Mouse (Mus musculus): ENCODE results near the gene Osbpl6. TPM values are rescaled to one million over a fixed set of nuclear protein-coding genes. Genes with fewer than 3 reads are reported as not detected.
"Not testable (repeated sequence)": the region's sequence is repeated elsewhere in the genome, so short reads cannot be mapped to it uniquely, and the experiment has no call there.

The Osbpl6 gene
- total RNA-seq, 2 experiments from 2014 or later, result 39.9 to 53.7 TPM

GRCm38 (mm10) chr2:76560146-76560545 lies 153.8 kb downstream of the Osbpl6 start:
- no peak for DNase-seq (ENCODE audit: low spot score)

DNA sequence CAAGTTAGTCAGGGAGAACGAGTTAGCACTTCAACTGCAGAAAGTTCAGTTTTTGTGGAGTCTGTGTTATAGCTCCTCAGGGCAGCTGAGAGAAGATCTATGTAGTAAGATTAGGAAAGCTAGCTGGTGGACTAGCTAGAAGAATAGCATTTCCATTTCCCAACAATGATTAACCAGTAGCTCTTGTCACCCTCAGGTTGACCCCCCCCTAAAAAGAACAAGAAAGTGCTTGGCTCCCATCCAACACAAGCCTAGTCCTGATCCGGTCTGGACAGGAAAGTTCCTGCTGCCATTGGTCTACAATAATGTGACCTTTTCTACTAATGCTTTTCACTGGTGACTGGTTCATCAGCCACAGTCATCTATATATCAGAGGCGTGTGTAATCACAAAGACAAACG lies 157.6 kb downstream of the Osbpl6 start:
- no peak for DNase-seq (ENCODE audit: low spot score)

DNA sequence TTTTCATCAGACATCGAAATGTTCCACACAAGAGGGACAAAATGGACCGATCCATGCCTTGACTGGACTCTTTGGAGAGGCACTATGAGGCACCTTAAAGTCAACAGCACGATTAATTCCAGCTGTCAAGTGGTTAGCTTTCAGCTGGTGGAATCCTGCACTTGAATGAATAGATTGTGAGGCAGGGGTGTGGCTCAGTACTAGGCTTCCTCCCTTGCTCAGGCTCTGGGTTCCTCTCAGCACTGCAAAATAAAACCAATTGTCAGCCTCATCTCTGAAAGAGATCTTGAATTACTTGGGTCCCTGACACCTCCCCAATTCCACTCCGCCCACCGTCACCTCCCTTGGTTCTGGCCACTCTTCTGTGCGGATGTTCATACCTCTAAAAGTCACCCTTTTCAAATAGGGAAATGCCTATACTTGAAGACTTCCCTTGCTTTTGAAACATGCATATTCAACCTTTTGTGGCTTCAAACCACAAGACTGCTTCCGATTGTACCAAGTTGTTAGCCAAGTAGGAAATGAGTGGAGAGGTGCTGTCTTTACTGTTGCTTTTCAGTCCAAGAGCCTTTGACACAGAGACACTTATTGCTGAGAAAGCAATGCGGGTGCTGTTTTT lies 160.7 kb downstream of the Osbpl6 start:
- no peak for DNase-seq (ENCODE audit: low spot score)

GRCm38 (mm10) chr2:76571543-76571942 lies 165.2 kb downstream of the Osbpl6 start:
- no peak for DNase-seq (ENCODE audit: low spot score)

GRCm38 (mm10) chr2:76578911-76579310 lies 172.6 kb downstream of the Osbpl6 start:
- no peak for DNase-seq (ENCODE audit: low spot score)

- DNase-seq (ENCODE audit: low spot score), result no peak
Observed at GRCm38 (mm10) chr2:76585090-76585489, 178.8 kb downstream of the Osbpl6 start.

DNA sequence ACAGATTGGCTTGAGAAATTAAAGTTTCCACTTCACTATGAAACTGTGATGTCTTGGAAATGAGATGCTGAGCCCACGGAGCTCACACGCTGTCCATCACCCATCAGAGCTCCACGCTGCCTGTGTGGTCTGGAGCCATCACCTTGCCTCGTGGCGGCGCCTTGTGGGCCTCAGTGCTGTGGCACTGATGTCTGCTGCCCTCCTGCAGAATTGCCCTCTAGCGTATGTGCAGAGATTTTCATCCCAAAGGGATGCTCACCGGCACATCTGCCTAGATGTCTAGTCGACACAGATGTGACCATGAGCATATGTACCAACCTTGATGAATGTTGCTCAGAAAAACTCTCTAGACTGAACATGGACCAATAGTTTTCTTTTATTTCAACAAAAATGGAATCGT lies 180.6 kb downstream of the Osbpl6 start:
- DNase-seq (ENCODE audit: low spot score), result no peak

DNA sequence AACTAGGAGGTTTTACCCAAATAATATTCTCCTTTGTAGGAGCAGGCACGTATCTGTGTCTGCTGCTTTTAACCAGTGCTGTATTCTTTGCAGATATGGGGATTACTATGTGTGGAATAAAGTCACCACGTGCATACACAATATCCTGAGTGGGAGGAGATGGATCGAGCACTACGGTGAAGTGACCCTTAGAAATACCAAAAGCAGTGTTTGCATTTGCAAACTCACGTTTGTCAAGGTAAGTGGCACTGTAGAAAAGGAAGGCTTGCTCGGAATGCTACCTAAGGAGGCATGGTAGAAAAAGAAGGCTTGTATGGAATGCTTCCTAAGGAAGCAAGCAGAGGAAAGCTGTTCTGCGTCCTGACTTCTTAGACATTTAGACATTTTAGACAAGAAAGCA lies 183.9 kb downstream of the Osbpl6 start:
- no peak for DNase-seq (ENCODE audit: low spot score)

DNA sequence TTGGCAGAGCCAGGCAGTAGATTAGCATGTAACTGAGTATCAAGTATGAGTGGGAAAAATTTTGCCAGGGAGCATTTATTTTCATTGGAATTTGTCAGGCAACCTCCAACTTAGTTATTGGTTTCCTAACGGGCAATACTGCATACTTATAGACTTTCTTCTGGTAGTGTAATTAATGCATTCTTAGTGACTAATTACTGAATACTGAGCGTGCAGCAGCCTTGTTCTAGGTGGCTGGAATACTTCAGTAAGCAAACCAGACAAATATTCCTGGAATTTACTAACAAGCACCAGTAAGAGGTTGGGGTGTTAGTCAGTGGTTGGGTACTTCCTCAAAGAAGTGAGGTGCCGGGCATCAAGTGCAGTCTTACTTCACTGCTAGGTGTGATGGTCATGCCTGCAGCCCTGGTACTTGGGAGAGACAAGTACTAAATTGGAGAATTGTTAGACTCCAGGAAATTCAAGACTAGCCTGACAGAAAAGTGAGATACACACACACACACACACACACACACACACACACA lies 186.2 kb downstream of the Osbpl6 start:
- DNase-seq (ENCODE audit: low spot score), result no peak

DNA sequence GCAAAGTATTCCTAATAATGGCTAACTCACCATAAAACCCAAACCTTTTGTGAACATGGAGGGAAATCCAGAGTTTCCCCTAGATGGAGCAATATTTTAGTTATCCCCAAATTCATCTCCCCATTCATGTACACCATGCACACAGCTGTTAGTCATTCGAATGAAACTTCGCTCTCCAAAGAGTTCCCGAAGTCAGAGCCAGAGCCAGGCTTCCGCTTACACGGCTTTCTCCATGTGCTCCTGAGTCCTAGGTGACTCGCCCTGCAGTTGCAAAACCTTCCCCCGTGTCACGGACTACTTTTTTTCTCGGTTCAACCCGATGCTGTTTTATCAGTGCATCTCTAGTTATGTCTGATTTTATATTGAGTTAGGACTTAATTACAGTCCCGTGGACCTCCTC lies 191.2 kb downstream of the Osbpl6 start:
- no peak for DNase-seq (ENCODE audit: low spot score)

DNA sequence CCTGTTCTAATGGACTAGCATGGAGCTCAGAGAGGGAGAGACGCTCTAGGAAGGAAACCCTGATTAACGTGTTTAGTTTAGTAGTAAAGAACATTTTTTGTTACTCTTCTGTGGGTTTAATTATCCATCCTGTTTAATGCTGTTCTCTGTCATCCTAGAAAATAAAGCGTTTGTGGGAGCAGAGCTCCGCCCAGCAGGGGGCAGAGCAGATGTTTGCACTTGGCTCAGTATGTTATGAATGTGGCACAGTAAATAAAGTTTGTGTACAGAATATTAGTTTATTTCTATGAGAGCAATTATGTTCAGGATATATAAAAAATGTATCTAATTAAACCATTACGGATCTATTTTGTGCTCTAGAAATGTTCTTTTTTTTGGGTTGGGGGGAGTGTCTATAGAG lies 192.9 kb downstream of the Osbpl6 start:
- DNase-seq (ENCODE audit: low spot score), result no peak

GRCm38 (mm10) chr2:76602256-76602655 lies 195.9 kb downstream of the Osbpl6 start:
- no peak for DNase-seq (ENCODE audit: low spot score)

DNA sequence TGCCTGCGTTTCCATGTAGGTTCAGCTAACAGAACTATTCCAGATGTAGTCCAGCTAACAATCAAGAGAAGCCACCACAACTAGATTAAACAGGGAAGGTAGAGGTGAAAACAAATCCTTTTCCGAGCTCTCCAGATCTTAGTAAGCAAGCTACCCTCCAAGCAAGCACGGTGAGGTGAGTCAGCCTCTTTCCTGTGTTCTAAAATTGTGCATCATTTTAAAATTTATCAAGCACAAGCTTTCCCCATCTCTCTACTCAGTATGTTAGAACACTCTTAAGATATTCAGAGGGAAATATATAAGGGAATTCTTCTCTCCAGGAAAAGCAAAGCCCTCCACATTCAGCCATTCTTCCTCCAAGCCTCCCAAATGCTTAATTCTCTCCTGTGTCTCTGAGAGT lies 200.4 kb downstream of the Osbpl6 start:
- DNase-seq (ENCODE audit: low spot score), result no peak

DNA sequence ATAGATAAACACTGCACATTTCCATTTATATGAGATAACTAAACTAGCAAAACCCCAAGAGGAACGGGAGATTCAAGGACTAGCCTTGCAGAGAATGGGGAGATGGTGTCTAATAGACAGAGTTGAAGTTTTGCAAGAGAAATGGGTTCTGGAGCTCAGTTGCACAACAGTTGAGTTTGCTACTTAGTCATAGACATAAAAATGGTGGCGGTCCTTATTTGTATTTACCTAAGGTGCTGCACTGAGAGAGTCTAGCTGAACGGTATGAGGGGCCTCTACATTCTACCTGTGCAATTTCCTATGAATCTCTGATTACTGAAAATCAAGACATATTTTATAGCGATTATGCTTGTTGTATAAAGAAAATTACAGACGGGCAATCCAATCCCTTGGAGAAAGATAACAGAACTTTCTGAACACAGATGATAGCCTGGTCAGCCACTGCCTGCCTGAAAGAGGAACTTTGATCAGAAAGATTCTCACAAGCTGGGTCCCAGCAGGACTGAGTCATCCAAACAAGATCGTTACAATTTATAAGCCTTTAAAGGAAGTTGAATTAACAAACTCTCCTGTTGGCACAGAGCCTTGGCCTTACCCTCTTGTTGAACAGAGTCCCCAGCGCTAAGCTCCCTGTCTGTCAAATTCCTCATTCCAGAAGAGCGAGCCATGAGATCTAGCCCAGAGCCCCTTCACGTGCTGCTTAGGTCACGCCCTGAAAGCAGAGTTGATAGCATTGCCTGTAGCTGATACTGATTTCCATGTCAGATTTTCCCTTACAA lies 204.2 kb downstream of the Osbpl6 start:
- no peak for DNase-seq (ENCODE audit: low spot score)

- DNase-seq (ENCODE audit: low spot score), result no peak
Observed at GRCm38 (mm10) chr2:76611996-76612395, 205.7 kb downstream of the Osbpl6 start.

DNA sequence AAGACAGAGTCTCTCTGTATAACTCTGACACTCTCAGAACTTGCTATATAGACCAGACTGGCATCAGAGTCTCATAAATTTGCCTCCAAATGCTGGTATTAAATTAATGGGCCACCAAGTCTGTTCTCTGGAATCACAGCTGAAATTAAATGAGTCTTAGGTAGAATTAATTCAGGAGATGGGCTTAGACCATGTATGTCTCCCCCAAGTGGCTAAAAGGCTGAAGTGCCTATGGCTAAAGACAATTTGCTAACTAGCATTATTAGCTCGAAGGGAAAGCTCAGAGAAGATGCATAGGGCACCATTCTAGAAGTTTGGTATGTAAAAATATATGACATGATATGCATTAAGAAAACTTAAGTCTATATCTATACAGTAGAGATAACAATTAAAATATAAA lies 211.8 kb downstream of the Osbpl6 start:
- peak; percentile 15 for DNase-seq (ENCODE audit: low spot score)

DNA sequence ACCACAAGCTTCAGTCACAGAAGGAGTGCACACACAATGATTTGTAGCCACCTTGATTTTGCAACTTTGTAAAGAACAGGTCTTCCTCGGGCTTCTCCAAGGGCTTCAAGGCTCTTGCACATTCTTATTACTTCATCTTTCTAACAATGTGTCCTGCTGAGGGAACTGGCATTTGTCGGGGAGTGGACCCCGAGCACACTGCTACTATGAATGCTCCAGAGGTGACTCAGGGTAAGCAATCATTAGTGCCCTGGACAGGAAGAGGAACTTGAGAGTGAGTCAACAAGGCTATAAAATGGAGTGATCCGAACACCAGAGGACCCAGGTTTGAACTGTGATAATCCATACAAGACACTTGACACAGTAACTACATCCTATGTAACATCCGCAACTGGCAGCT lies 213.9 kb downstream of the Osbpl6 start:
- DNase-seq (ENCODE audit: low spot score), result no peak

GRCm38 (mm10) chr2:76621724-76622123 lies 215.4 kb downstream of the Osbpl6 start:
- DNase-seq (ENCODE audit: low spot score), result no peak

DNA sequence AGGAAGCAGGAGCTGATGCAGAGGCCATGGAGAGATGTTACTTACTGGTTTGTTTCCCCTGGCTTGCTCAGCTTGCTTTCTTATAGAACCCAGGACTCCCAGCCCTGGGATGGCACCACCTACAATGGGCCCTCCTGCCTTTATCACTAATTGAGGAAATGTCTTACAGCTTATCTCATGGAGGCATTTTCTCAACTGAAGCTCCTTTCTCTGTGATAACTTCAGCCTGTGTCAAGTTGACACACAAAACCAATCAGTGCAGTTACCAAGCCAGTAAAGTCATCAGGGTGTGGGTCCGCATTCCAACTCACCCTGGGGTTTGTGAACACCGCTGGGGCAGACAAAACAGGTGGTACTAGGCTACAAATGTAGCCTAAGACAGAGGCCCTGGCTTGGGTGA lies 216.0 kb downstream of the Osbpl6 start:
- DNase-seq (ENCODE audit: low spot score), result not testable (repeated sequence)

- no peak for DNase-seq (ENCODE audit: low spot score)
Observed at GRCm38 (mm10) chr2:76630293-76630692, 224.0 kb downstream of the Osbpl6 start.

DNA sequence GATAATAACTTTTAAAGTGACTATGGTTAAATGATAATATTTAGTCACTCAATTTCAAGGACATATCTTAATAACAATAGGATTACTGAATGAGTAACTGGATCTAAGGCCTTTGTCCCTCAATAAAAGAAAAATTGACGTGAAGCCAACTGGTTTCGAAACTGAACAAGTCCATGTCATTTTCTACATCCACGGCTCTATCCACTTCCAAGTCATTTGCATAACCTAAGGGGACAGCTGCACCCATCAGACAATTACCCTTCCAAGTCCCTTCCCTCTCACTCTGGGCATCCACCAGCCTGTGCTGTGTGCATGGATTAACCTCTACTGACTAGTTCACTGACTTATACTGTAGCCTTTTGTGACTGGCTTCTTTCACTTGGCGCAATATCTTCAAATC lies 225.3 kb downstream of the Osbpl6 start:
- DNase-seq (ENCODE audit: low spot score), result no peak

DNA sequence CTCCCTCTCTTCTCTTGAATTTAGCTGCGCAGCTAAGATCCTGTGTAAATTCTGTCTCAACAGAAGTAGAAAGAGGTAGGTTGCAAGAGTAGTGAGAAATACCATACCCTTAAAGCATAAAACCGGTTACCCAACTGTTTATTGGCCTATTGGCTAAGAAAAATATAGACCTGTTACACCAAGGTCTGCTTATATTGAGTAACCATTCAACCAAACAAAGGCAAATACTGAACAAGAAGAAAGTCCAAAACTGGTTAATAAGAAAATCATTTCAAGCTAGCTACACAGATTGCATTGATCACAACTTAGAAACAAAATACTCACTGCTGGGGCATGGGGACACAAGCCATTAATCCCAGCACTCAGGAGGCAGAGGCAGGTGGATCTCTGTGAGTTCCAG lies 233.3 kb downstream of the Osbpl6 start:
- no peak for DNase-seq (ENCODE audit: low spot score)

- no peak for DNase-seq (ENCODE audit: low spot score)
Observed at GRCm38 (mm10) chr2:76643801-76644200, 237.5 kb downstream of the Osbpl6 start.
